Mouse (Mus musculus): ENCODE data around the gene Kcnc3.

DNA sequence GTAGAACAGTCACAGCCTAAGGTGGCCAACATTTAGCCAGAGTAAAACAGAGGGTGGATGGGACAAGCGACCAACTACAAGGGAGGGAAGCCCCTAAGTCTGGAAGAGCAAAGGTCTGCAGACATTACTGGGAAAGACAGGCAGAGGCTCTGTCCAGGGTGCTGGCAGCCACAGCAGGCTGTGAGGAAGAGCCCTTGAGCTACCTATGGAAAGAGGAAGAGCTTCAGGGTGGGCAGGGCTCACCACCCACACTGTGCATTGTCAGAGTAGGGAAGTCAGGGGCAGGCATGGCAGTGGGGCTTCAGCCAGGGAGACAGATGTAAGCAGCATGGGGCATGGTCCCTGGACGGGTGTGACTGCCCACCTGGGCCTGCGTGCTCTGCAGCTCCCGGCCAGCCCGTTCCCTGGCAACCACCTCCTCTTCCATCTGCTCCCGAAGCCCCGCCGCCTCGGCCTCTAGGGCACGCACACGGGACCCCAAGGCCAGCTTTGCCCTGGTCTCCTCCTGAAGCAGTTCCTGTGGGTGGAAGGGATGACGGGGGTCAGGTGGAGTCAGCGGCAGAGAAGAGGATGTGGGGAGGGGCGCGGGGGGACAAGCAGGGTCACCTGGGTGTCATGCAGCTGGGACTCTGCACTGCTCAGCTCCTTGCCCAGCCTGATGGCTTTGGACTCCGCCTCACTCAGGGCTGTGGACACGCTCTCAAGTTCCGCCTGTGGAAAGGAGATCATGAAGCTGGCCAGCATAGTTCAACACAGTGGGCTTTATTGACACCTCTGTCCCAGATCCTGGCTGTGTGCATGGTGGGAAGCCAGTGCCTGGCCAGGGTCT is 33.5 kb downstream of the Kcnc3 start:
- TF ChIP-seq POLR2A (IDR thresholded peaks at IDR 0.05; ENCODE audit: extremely low read depth, insufficient read depth, low read length) (no peak), CTCF (IDR thresholded peaks at IDR 0.05; ENCODE audit: low read depth, low read length) (no peak)
